Mouse (Mus musculus) cerebellum, postnatal 10 days (tissue): ENCODE data around the gene Mpp3.

Source experiments
- DNase-seq, 2 experiments: peaks; one replicate each; pipeline ENCODE4 v3.0.0; 2021; ENCODE audit warnings: mixed read lengths in 2 of 2

Mpp3 gene

DNA sequence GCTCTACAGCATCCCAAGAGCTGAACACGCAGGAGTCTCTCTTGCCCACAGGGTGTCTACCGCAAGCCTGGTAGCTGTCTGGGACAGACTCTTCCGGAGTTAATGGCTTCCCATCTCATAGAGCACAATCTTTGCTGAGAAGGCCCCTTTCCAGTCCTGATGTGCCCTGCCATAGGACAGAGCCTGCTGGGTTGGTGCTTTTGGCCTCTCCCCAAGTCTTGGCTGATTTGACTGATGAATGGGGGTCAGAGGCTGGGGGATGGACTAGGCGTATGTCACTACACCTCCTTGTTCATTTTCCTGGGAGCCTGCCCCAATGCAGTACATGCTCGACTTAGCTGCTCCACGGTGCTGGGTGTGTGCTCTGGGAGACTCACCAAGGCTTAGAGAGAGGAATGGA is 9.5 kb upstream of the Mpp3 start:
- DNase-seq: peak; percentile 69 to 71

DNA sequence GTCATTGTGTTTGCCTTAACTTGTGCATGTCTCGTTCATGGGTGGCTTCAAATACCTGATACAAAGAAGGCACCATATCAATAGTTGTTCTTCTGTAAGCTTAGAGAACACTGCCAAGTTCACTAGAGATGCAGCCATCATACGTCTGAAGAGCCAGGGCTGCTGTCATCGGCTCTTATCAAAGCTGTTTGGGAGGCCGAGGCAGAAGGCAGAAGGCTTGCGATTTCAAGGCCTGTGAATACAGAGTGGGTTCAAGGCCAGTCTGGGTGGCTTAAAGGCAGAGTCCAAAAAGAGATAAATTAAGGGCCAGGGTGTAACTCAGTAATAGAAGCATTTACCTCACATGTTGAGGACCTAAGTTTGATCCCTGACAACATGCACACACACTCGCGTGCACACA is 8.1 kb upstream of the Mpp3 start:
- peak; percentile 35 to 37 for DNase-seq

DNA sequence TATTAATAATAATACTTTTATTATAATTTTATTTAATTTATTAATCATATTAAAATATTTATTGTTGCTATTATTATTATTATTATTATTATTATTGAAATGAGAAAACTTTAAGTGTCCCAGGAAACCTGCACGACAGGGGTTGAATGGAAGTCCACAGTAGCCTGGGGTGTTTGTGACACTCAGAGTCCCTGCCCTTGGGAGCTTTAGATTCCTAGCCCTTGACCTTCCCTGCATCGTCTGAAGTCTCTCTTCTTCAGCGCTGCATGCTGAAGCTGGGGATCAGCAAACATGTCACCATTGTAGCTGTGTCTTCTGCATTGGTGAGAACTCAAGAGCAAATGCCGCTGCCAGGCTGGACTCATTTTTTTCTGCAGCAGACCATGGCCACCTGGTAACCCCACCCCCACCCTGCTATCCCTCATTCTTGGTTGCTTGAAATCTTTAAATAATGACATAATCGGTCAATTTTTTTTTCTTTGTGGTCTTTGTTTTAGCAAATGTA is 7.2 kb upstream of the Mpp3 start:
- DNase-seq: peak; percentile 62 to 67

DNA sequence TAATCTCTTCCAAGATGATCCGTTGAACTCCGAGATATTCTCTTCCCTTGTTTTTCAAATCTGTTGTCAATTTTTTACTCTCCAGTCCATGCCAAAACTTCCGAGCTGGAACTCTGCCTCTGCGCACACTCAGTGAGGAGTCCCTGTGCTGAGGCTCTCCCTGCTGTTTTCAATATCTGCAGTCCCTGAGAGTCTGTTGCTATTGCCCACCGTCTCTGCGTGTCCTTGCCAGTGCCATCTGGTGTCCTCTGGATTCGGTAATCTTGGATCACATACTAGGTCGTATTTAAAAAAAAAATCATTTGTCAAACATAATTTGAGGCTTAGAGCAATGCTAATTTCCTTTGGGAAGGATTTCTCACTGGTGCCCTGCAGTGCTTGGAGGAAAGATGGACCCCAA is 6.6 kb upstream of the Mpp3 start:
- DNase-seq: peak; percentile 93 to 95

DNA sequence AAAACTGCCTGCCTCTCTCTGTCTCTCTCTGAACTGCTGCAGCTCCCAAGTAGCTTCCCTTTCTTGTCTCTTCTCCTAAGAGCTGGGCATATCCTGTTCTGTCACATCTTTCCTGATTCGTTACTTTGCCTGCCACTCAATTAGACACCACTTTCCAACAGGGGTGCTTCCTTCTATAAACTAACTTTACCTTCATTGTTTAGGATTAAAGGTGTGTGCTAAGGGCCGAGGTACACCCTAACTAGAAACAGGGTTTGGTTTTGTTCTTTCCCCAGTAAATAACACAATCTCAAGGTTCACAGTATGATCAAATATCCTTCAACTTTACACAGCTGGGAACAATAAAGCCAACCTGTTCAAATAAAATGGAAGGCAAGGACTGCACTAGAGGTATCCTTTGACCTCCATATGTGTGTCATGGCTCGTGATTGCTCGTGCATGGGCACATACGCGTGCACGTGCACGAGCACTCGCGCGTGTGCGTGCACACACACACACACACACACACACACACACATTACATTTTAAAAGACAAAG is 4.9 kb upstream of the Mpp3 start:
- DNase-seq: no peak

DNA sequence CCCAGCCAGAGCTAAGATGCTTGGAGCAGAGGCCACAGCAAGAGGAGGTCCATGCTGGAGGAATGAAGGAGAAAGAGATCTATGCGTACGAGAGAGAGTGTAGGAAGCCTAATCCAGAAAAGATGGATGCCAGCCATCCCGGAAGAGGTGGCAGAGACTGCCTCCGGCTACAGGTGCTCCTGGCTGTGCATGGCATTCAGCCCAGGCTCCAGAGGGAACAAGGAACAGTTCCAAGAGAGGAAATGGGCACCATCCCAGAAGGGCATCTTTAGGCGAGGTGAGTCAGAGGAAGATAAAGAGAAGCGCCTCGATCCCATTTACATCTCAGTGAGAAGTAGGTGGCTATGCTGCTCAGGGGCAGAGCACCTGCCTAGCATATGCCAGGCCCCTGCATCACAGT is 2.9 kb upstream of the Mpp3 start:
- DNase-seq: peak; percentile 95 to 97

DNA sequence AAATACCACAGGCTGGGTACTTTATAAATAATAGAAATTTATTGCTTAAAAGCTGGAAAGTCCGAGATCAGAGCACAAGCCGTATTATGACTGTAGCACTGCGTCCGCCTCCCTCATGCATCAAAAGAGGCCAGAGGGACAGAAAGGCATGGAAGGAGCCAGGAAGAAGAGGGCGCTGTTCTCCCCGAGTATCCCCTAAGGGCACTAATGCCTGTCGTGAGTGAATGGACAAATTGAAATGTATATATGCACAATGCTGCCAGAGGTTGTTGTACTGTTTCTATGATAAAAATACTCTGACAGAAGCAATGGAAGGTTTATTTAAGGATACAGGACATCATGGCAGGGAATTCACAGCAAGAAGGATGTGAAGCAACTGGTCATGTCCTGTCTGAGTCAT is 1.7 kb upstream of the Mpp3 start:
- DNase-seq: no peak

DNA sequence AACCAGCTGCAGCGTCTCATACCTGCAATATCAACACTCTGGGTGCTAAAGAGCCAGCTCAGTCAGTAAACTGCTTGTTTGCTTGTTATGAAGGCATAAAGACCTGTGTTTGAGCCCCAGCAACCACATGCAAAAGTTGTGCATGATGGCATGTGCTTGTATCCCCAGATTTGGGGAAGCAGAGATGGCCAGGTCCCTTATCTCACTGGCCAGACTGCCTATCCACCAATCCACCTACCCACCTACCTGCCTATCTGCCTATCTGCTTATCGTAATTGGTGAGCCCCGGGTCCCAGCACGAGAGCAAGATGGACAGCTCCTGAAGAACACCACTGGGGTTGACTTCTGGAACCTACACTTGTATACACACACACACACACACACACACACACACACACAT is 1.0 kb upstream of the Mpp3 start:
- DNase-seq: no peak

DNA sequence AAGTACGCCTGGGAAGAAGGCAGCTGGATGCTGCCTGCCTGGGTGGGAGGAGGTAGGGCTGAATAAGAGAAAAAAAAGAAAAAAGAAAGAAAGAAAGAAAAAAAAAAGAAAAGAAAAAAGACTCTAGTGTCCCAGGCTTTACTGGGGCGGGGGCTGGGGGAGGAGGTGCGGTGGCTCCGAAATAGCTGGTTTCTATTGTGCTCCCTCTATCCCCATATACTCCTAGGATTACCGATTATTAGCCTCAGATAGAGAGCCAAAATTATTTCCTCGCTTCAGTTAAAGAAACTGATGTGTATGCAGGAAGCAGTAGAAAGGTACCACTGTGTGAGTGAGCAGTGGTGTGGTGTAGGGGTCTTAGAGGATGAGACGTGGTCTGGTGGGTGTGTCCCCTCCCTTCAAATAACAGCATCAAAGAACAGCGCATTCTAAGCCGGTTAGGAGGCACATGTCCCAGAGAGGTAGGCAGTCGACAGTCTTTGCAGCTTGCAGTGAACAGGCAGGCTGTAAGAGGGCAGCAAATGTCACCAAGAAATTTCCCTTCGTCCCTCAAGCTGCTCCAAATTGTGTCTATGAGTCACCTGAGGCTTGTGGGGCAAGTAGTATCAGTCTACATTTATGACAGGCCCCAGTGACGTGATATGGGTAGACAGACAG is 772 bp downstream of the Mpp3 start:
- peak; percentile 61 to 65 for DNase-seq

DNA sequence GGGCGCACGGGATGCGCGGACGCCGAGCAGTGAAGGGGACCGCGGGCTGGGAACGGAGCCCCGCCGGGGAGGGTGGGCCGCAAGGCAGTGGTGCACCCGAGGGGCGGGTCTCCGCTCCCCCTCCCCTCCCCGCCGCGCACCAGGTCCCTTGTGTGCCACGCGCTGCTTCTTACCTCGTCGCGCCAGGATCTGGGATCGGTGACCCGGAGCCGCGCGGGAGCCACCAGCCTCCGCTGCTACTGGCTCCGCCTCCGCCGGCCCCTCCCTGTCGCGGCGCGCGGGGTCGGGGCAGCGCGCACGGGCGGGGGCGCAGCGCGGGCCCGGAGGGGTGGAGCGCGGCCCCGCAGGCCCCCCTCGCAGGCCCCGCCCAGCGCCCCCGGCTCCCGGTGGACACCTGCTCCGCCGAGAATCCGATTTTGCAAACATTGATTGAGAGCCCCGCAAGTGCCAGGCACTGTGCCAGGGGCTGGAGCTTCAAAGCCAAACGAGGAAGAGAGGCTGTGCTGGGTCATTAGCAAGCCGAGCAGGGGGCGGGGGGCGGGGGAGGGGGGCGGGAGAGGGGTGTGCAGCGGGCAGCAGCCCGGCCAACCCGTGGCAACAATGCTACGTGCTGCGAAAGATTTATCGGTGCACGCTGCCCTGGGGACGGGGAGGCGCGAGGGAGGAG is 1.4 kb downstream of the Mpp3 start:
- DNase-seq: peak; percentile 93 to 97

DNA sequence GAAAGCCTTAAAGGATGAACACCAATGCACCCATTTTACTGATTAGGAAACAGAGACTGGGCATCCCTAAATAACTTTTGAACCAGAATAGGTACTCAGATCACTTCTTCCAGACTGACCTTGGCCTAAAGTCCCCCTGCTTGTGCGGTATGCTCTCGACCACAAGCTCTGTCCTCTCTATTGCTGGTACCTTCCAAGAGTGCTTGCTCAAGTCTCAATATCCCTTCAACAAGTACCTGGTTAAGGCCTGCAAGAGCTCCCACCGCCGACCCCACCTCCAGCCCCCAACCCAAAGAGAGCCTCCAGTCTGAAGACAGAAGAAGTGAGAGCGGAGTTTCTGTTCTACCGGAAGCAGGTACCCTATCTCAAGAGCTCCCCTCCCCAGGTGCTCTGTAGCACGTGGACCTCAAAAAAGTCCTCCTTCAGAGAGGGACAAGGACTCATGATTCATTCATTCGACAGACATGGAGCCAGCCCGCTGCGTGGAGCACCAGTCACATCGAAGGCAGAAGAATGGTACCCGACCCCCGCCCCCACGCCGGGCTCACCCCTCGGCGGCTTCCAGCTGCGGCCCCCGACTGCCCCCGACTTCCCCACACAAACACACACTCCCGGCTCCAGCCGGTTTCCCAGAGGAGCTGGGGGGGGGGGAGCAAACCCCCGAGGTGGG is 2.1 kb downstream of the Mpp3 start:
- DNase-seq: peak; percentile 72 to 73

DNA sequence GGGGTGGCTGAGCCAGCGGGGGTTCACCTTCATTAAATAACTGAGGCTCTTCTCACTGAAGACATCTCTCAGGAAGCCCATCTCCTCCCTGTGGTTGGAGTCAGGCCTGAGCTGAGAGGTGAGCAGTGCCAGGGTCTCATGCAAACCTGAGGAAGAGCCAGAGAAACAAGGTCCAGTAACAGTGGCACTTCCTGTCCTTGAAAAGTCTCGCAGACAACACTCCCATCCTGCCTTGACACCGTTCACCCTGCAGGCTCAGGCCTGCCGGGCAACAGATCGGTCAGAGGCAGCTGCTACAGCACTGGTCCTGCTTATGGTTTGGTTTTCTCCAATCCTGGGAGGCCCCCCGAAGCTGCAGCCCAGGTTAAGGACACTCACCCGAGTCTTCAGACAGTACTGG is 2.9 kb downstream of the Mpp3 start:
- peak; percentile 58 to 60 for DNase-seq

DNA sequence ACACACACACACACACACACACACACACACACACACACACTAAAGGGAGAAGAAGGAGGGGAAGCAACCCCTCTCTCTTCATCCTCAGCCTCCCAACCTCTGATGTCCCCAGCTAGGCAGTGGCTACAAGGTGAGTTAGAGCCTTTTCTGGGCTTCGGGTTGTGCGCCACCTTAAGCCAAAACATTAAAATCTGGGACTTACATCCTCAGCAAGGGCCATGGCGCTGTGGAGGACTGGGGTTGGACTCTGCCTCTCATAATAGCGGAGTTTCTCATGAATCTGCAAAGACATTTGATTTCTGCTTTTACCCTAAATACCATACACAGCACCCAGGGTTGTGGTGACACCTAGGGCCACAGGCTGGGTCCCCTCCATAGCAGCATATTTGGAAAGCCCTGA is 3.4 kb downstream of the Mpp3 start:
- DNase-seq: no peak

DNA sequence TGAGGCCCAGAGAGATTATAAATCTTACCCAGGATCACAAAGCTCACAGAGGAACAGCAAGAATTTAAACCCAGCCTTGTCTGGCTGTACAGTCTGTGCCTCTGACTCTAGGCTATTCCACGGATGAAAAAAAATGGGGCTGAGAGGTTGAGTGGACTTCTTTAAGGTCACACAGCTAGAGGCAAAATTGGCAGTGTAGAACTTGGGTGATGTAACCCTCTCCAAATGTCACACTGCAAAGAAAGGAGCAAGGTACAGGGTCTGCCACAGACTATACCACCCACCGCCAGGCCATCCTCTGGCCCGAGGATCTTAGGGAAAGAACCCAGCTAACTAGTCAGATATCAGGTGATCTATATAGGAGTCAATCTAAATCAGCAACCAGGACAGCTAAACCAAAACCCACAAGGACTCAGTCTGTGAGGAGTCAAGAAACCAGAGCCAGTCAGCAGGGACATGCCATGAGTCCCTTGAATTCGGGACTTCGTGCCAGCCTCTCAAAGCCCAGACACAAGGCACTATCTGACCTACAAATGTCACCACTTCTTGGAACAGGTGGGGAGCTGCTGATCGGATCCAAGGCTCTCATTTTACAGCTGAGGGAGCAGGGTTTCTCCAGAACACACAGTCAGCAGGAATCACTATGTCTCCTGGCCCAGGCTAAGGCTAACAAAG is 4.0 kb downstream of the Mpp3 start:
- peak; percentile 77 to 82 for DNase-seq

DNA sequence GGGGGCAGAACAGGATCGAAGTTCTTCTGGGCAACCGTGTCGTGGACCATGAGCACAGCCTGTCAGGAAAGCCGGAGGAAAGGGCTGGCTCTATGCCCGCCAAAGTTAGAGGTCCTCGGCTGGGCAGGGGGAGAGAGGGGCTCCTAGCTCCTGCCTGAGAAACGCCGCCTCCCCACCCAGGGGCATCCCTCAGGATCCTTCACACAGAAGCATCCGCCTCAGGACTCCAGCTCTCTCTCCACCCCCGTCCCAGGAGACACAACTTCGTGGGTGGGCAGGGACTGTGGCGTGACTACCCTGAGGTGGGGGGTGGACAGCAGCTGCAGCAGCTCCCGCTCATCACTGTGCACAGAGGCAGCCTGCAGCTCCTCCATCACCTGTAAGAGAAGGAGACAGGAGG is 4.9 kb downstream of the Mpp3 start:
- peak in 1 of 2 experiments; percentile 47 for DNase-seq

DNA sequence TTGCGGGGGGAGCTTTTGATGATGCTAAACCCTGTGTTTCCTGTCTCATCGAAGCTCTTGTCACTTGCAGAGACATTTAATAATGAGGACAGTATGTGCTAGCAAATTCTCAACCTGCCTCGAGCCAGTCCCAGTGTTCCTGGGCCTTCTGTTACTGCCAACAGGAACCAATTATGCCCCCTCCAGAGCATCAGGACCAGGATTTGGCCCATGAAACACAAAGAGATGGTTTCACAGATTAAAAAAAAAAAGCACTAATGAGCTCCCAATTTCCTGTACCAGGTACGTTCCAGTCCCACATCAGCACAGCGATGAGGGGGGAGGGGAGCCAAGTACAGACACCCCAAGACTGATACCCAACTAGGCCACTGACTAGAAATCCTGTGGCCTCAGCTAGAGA is 7.1 kb downstream of the Mpp3 start:
- no peak for DNase-seq

DNA sequence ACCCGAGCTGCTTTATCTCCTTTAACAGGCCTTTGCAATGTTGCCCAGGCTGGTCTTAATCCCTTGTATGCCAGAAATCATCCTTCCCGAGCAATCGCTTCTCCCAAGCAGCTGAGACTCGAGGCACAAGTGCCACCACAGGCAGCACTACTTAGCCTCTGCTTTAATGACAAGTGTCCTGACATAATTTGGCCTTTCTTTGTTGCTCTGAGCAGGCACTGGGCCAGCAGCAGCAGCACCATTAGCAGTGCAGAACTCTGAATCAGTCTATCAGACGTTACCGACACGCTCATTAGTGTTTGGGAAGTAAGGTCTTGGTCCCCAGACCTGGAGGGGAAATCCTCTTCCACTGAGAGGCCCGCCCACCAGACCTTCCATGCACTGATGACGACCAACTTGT is 8.5 kb downstream of the Mpp3 start:
- peak in 1 of 2 experiments; percentile 38 for DNase-seq

DNA sequence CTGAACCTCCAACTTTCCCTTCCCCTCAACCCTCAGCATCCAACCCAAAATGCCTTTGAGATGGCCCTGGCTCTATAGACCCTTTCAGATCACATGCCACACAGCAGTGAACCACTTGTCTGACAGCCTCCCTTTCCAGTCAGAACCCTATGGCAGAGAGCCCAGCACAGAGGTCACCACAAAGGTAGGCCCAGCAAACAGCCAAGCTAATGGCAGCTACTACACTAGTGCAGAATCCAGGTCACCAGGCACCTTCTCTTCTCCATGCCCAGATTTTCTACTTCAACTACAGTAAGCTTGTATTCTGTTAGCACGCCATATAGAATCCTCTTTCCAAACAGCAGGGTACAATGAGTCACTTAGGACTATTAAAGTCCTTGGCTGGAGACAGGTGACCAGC is 12.1 kb downstream of the Mpp3 start:
- peak; percentile 60 to 69 for DNase-seq

DNA sequence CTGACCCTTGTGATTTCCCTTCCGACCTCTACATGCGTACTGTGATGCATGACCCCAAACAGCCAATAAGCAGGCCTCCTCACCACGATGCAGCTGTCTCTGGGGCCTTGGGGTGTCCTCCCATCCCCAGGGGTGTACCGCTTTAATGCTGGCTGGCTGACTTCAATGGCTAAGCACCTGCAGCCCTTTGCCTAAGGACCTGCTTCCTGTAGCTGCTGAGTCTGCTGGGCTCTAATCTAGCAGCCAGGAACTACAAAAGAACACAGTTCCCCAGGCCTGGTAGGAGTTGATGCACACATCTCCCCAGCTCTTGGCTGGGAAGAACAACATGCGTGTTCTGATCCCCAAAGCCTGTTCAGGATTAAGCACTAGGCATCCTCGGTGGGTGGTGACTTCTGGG is 12.8 kb downstream of the Mpp3 start:
- no peak for DNase-seq

DNA sequence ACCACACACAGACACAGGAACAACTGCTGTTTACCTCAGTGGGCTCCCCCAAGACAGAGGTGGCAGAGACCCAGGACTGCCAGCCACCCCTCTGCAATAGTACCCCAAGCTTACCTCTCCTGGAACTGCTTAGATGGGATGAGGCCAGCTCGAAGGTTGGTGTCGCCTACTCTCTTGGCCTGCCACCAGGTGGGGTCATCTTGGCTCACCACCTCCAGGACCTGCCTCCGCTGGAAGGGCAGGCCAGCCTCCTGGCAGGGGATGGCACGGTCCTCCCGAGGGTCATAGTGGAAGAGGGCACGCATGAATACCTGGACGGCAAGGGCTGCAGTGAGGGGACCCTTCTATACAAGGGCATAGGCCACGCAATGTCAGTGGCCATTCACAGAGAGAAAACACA is 15.1 kb downstream of the Mpp3 start:
- DNase-seq: peak in 1 of 2 experiments; percentile 48

DNA sequence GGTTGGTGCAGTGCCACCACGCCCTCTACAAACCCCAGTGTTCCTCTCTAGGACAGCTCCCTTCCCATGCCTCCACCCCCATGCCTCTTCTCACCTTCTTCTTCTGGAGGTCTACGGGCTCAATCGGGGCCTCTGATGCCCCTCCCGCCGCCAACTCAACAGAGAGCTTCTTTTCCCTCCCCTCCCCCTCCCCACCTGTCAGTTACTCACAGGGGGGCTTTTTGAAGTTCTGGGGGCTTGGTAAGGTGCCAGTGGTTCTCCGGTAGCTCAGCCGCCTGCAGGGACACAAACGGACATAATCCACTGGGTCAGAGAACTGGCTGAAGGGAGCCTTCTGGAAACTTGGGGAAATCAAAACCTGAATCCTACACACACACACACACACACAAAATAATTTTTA is 16.8 kb downstream of the Mpp3 start:
- DNase-seq: peak; percentile 70

DNA sequence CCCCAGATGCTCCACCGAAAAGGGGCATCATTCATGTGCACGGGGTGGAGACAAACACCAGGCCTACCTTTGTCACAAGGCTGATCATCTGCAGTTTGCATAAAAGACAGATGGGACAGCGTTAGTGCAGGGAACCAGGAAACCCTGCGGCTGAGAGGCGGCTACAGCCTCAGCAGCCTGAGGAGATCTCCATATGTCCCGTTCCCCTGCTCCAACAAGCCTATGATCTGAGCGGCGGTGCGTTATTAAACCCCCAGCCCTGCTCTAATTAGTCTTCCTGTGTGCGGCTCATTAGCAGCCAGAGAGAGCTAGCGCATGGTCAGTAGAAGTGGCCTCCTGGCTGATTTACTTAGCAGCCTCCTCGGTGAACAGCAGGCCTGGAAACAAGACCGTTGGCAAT is 18.1 kb downstream of the Mpp3 start:
- peak; percentile 84 to 90 for DNase-seq

DNA sequence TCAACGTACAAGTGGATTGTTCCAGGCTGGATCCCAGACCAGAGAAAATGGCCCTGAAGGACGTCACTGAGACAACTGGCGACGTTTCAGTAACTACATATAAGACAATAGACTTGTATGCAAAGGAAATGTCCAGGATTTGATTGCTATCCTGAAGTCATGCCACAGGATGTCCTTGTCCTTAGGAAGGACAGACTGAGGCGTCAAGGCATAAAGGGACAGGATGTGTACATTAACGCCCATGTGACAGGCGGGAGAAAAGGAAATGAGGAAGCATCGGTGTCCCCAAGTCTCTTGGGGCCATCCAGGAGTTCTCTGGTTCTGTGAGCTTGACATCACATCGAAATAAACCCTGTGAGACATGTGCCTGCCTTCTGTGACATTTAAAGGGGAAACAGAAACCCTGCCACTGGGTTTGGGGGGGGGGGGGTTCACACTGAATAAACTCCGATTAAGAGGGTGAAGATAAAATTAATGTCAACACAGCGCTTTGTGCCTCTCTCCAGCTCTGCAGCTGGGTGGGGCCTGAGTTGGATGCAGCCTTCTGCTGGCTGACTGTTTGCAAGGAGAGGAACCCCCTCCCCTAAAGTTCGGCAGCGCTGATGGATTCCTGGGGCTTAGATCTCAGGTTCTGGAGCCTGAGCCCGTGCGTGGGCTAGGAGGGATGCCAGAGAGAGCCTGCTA is 19.2 kb downstream of the Mpp3 start:
- DNase-seq: no peak
